Mouse (Mus musculus) G1E-ER4 (cell line): ENCODE measurements around the gene Slc8b1. TPM values are rescaled to one million over a fixed set of nuclear protein-coding genes. Genes with fewer than 3 reads are reported as not detected.

Source experiments
- GATA1 ChIP-seq: IDR thresholded peaks from one replicate; pipeline ENCODE4 v1.8.0; 2012; ENCODE audit warnings: low read length, inconsistent platforms
- polyA plus RNA-seq: library from polyadenylated mRNA; stranded (reverse); fragments of >175 nt; gene quantifications from 2 replicates; pipeline ENCODE4 v1.2.3, GENCODE M21; 2012

The Slc8b1 gene
- polyA plus RNA-seq, 1 experiment = 1.3 TPM

- no peak for TF ChIP-seq GATA1
Observed at GRCm38 (mm10) chr5:120492437-120492836, 18.5 kb upstream of the Slc8b1 start.

- no peak for TF ChIP-seq GATA1
Observed at GRCm38 (mm10) chr5:120493440-120493839, 17.5 kb upstream of the Slc8b1 start.

GRCm38 (mm10) chr5:120493873-120494395 is 17.0 kb upstream of the Slc8b1 start:
- no peak for TF ChIP-seq GATA1

GRCm38 (mm10) chr5:120495064-120495702 is 15.8 kb upstream of the Slc8b1 start:
- no peak for TF ChIP-seq GATA1

DNA sequence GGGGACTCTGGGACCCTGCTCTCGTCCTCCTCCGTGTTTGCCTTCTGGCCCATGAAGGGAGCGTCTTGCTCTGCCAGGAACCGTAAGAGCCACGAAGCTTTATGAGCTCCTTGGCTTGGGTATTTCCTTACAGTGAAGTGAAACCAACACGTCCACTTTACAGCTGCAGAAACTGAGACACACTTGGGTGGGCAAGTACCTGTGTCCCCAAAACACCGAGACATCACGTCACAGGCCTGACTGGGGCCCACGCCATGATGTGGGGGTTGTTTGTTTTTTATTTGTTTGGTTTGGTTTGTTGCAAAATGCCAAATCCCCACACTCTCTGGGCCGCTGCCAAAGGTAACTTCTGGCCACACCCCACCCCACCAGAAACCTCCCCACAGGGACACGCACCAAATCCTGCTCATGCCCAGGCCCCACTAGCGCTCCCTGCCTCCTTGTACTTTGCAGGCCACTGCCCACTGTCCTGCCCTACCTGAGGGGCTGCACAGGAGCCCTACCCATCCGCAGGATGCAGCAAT is 15.2 kb upstream of the Slc8b1 start:
- TF ChIP-seq GATA1 = no peak

GRCm38 (mm10) chr5:120497071-120497470 is 13.9 kb upstream of the Slc8b1 start:
- no peak for TF ChIP-seq GATA1

DNA sequence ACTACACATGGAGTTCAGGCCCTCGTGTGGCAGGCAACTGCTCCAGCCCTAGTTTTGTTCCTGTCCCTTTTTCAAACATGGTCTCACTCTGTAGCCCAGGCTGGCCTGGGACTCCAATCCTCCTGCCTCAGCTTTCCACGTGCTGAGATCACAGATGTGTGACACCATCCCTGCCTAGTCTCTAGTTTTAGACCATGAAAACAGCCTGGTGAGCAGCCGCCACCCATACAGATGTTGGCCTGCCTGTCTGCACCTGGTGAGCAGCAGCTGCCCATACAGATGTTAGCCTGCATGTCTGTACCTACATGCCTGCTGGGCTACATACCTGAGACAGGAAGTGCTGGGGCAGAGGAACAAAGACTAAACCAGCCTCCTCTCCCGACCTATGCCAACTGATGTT is 11.8 kb upstream of the Slc8b1 start:
- TF ChIP-seq GATA1 = no peak

- TF ChIP-seq GATA1 = no peak
Observed at GRCm38 (mm10) chr5:120502147-120502621, 8.8 kb upstream of the Slc8b1 start.

DNA sequence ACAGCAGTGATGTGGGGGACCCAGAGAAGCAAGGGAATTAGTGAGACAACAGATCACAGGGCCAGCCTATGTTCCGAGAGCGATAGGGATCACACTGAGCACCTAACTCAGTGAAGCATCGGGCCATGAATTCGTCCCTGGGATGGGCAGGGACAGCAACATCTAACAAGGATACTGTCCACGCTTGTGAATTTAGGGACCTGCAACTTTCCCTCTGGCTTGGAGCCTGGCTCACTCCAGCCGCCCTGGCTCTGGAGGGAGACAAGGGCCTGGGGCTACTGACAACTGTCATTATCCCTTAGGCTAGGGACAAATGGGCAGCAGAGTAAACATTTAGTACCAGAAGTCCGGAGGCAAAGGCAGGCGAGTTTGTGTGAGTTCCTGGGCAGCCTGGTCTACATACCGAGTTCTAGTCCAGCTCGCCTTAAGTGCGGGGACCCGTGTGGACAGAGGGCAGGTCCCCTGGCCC is 8.3 kb upstream of the Slc8b1 start:
- no peak for TF ChIP-seq GATA1

DNA sequence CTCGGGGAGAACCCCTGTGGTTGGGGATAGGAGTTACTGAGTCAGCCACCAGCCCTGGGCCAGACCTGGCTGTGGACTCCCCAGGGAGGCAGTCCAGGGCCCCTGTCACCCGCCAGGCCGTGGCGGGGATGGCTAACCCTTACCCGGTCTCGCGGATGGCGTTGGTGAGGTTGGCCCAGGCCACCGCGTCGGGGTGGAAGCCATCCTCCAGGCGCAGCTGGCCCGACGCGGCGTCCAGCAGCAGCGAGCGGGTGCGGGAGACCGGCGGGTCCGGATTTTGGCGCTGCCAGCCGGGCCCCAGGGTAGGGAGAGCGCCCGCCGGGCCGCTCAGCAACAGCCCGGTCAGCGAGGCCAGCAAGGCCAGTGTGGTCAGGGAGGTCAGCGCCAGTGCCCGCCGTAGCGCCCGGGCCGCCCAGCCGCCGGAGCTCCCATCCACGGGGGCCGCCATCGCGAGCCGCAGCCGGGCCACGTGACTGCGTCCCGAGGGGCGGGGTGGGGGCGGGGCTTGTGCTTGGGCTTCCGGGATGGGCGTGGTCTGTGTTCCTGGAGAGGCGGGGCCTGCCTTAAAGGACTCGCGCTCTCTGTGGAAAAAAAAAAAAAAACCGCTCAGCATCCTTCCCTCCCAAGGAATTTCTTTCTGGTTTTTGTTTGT is 7.7 kb upstream of the Slc8b1 start, which contains the start of gene Plbd2:
Gene Plbd2, minus strand, starts transcription at position 482 of the 652 bp plus-strand sequence.
- TF ChIP-seq GATA1 = no peak

GRCm38 (mm10) chr5:120505368-120505767 is 5.6 kb upstream of the Slc8b1 start:
- no peak for TF ChIP-seq GATA1

DNA sequence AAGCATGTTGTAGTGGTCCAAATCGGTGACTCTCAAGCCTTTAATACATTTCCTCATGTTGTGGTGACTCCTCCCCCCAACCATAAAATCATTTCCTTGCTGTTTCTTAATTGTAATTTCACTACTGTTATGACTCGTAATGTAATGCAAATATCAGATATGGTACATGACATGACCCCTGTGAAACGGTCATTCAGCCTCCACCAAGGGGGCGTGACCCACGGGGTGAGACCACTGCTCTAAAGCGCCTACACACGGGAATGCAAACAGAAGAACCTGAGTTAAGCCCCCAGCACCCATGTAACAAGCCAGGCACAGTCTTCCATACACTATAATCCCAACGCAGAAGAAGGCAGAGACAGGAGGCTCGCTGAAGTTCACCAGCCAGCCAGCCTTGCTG is 5.2 kb upstream of the Slc8b1 start:
- no peak for TF ChIP-seq GATA1

DNA sequence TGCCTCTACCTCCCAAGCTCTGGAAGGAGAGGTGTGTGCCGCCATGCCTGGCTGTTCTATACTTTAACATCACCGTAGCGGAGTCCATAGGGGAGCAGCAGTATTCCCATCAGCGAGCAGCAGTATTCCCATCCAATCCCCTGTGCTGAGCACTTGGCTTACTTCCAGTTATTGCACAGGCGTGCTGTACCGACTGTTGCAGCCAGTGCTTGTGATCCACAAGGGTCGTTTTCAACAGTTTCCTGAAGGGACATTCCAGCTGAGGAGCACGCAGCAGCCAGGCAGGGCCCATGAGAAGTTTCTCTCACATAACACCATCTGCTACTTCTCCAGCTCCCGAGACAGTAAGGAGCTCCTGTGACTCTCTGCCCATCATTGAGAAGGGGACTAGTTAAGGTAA is 4.5 kb upstream of the Slc8b1 start:
- TF ChIP-seq GATA1 = no peak

- TF ChIP-seq GATA1 = no peak
Observed at GRCm38 (mm10) chr5:120507311-120507710, 3.7 kb upstream of the Slc8b1 start.

GRCm38 (mm10) chr5:120511643-120512220 is 764 bp downstream of the Slc8b1 start:
- TF ChIP-seq GATA1 = no peak
